Mouse (Mus musculus) kidney, postnatal 4 days (tissue): ENCODE measurements around the gene Kcng1.

Experiments used
- DNase-seq, 2 experiments: peaks; one replicate each; pipeline ENCODE4 v3.0.0; 2021; ENCODE audit warnings: mixed read lengths in 2 of 2

Kcng1 gene

GRCm38 (mm10) chr2:168260124-168260523, 21.4 kb downstream of the Kcng1 start:
- DNase-seq, result no peak

- DNase-seq, result no peak
Measured at GRCm38 (mm10) chr2:168259046-168259445, 22.5 kb downstream of the Kcng1 start.

GRCm38 (mm10) chr2:168257188-168257587, 24.3 kb downstream of the Kcng1 start:
- DNase-seq, result no peak

GRCm38 (mm10) chr2:168256506-168256905, 25.0 kb downstream of the Kcng1 start:
- DNase-seq, result peak; percentile 40 to 69

GRCm38 (mm10) chr2:168253822-168254221, 27.7 kb downstream of the Kcng1 start:
- DNase-seq, result no peak

- DNase-seq, result peak; percentile 66 to 76
Measured at GRCm38 (mm10) chr2:168252639-168253292, 28.8 kb downstream of the Kcng1 start.

GRCm38 (mm10) chr2:168250270-168250669, 31.3 kb downstream of the Kcng1 start:
- peak; percentile 86 to 89 for DNase-seq

GRCm38 (mm10) chr2:168248856-168249245, 32.7 kb downstream of the Kcng1 start:
- DNase-seq, result peak; percentile 55 to 60

GRCm38 (mm10) chr2:168248167-168248855, 33.2 kb downstream of the Kcng1 start:
- DNase-seq, result no peak

- DNase-seq, result no peak
Measured at GRCm38 (mm10) chr2:168245571-168245970, 36.0 kb downstream of the Kcng1 start.

- no peak for DNase-seq
Measured at GRCm38 (mm10) chr2:168243278-168243677, 38.3 kb downstream of the Kcng1 start.

- no peak for DNase-seq
Measured at GRCm38 (mm10) chr2:168242841-168243240, 38.7 kb downstream of the Kcng1 start.

GRCm38 (mm10) chr2:168238335-168238734, 43.2 kb downstream of the Kcng1 start:
- DNase-seq, result no peak

- DNase-seq, result no peak
Measured at GRCm38 (mm10) chr2:168233286-168233685, 48.2 kb downstream of the Kcng1 start.

GRCm38 (mm10) chr2:168231471-168231829, 50.1 kb downstream of the Kcng1 start:
- no peak for DNase-seq

- DNase-seq, result peak; percentile 34 to 56
Measured at GRCm38 (mm10) chr2:168230773-168231470, 50.6 kb downstream of the Kcng1 start.

GRCm38 (mm10) chr2:168230026-168230728, 51.4 kb downstream of the Kcng1 start, which contains the start of the genes Gm20716, Dpm1 and Mocs3:
Gene Gm20716, minus strand, starts transcription at chr2:168230364.
Gene Dpm1, minus strand, starts transcription at chr2:168230591.
Gene Mocs3, plus strand, starts transcription at chr2:168230622.
- DNase-seq, result peak; percentile 87 to 92

- peak; percentile 33 to 53 for DNase-seq
Measured at GRCm38 (mm10) chr2:168229116-168230025, 52.2 kb downstream of the Kcng1 start.

- DNase-seq, result no peak
Measured at GRCm38 (mm10) chr2:168223326-168223725, 58.2 kb downstream of the Kcng1 start.

- peak in 1 of 2 experiments; percentile 29 for DNase-seq
Measured at GRCm38 (mm10) chr2:168213788-168214397, 67.6 kb downstream of the Kcng1 start.
